Mouse (Mus musculus): Measurements from ENCODE around the gene Nutf2.

DNA sequence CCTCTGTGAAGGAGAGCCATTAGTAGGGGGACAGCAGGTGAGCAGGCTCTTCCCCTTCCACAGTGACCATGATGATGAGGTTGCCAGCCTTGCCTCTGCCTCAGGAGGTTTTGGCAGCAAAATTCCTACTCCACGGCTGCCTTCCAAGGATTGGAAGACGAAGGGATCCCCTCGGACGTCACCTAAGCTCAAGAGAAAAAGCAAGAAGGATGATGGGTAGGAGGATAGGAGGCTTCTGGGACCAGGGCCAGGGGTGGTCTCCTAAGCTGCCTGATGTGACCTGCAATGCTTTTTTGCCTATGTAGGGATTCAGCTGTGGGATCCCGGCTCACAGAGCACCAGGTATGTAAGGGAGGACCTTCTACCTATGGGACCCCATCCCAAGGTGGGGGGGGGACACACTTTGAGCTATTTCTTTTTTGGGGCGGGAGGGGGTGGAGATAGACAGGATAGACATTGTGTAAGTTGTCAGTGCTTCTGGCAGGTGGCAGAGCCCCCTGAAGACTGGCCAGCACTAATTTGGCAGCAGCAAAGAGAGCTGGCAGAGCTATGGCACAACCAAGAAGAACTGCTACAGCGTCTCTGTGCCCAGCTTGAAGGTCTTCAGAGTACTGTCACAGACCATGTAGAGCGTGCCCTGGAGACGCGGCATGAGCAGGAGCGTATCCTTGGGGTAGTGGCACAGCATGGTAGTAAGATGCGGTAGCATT, 29.5 kb downstream of the Nutf2 start:
- TF ChIP-seq CTCF (IDR thresholded peaks at IDR 0.05; ENCODE audit: low read depth) (no peak), EP300 (IDR thresholded peaks at IDR 0.05; ENCODE audit: low read depth) (no peak)
